Mouse (Mus musculus) liver (tissue): ENCODE results near the gene Pth1r.
A peak's percentile ranks its signal among the peaks of the same experiment; 100 is the strongest.

Experiments
- DNase-seq: peaks from one replicate; pipeline ENCODE4 v3.0.0-alpha.2; 2020; ENCODE audit warnings: mixed read lengths

Pth1r gene

GRCm38 (mm10) chr9:110746961-110747360 lies at the start of gene Pth1r:
Pth1r (minus strand) TSS chr9:110747145.
- DNase-seq = no peak

- no peak for DNase-seq
Measured at GRCm38 (mm10) chr9:110790462-110790861, 43.5 kb upstream of the Pth1r start.

- DNase-seq = no peak
Measured at GRCm38 (mm10) chr9:110788169-110788568, 41.2 kb upstream of the Pth1r start.

- no peak for DNase-seq
Measured at GRCm38 (mm10) chr9:110783611-110784010, 36.7 kb upstream of the Pth1r start.

- DNase-seq = peak; percentile 73
Measured at GRCm38 (mm10) chr9:110781731-110782130, 34.8 kb upstream of the Pth1r start.

- DNase-seq = peak; percentile 91
Measured at GRCm38 (mm10) chr9:110781256-110781721, 34.3 kb upstream of the Pth1r start.

- DNase-seq = no peak
Measured at GRCm38 (mm10) chr9:110779242-110779913, 32.4 kb upstream of the Pth1r start.

GRCm38 (mm10) chr9:110778559-110778958 lies 31.6 kb upstream of the Pth1r start:
- DNase-seq = no peak

GRCm38 (mm10) chr9:110778100-110778499 lies 31.2 kb upstream of the Pth1r start:
- no peak for DNase-seq

- no peak for DNase-seq
Measured at GRCm38 (mm10) chr9:110775269-110776022, 28.5 kb upstream of the Pth1r start.

- no peak for DNase-seq
Measured at GRCm38 (mm10) chr9:110774403-110775268, 27.7 kb upstream of the Pth1r start.

GRCm38 (mm10) chr9:110772336-110772735 lies 25.4 kb upstream of the Pth1r start:
- DNase-seq = no peak

GRCm38 (mm10) chr9:110763405-110763804 lies 16.5 kb upstream of the Pth1r start:
- DNase-seq = no peak

- no peak for DNase-seq
Measured at GRCm38 (mm10) chr9:110762763-110763162, 15.8 kb upstream of the Pth1r start.

- no peak for DNase-seq
Measured at GRCm38 (mm10) chr9:110760886-110761285, 13.9 kb upstream of the Pth1r start.

- peak; percentile 64 for DNase-seq
Measured at GRCm38 (mm10) chr9:110759265-110759664, 12.3 kb upstream of the Pth1r start.

- DNase-seq = no peak
Measured at GRCm38 (mm10) chr9:110758605-110759004, 11.7 kb upstream of the Pth1r start.

- no peak for DNase-seq
Measured at GRCm38 (mm10) chr9:110757816-110758215, 10.9 kb upstream of the Pth1r start.

GRCm38 (mm10) chr9:110753773-110754172 lies 6.8 kb upstream of the Pth1r start:
- no peak for DNase-seq

- DNase-seq = no peak
Measured at GRCm38 (mm10) chr9:110752917-110753435, 6.0 kb upstream of the Pth1r start.

- DNase-seq = no peak
Measured at GRCm38 (mm10) chr9:110751412-110751811, 4.5 kb upstream of the Pth1r start.

- no peak for DNase-seq
Measured at GRCm38 (mm10) chr9:110750404-110751187, 3.7 kb upstream of the Pth1r start.
